27 mouse cellular contexts compared by ENCODE assay signal in the genomic region with DNA sequence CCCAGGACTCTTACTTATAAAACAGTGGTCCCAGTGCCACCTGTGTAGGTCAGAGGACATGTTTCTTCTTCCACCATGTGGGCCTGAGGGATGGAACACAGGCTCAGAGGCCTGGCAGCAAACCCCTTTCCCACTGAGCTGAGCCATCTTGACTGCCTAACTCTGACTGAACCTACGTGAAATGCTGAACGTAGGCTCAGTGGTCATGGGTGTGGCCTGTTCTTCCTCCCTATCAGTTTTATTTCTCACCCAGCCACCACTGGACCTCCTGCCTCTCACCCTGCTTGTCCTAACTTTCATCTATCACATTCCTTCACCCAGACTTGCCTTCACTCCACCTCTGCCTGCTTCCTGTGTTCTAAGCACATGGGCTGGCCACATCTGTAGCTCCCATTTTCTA. TPM values are rescaled to one million over a fixed set of nuclear protein-coding genes. Genes with fewer than 3 reads are reported as not detected.
"Had no signal": no experiment of that assay in that cellular context is flagged by ENCODE, and none has a peak within 500 bp of the region (broad histone marks: within the 10 kb centered on the region; RNA-seq: fewer than 3 reads in every experiment).

No protein-coding gene starts in this region.

- H3K27me3 ChIP-seq: neural tube, embryonic 15.5 days had no signal

- H3K9me3 ChIP-seq: liver, embryonic 15.5 days; megakaryocyte, embryonic 14.5 days; midbrain, embryonic 10.5 days; midbrain, embryonic 12.5 days; neural tube, embryonic 13.5 days; neural tube, embryonic 15.5 days had no signal

- H3K27ac ChIP-seq: liver, embryonic 15.5 days; midbrain, embryonic 10.5 days; midbrain, embryonic 12.5 days; neural tube, embryonic 13.5 days; neural tube, embryonic 15.5 days had no signal

- H3K4me2 ChIP-seq: liver, embryonic 15.5 days; lung, embryonic 14.5 days; midbrain, embryonic 12.5 days; neural tube, embryonic 13.5 days; neural tube, embryonic 15.5 days had no signal

- H3K4me3 ChIP-seq: liver, embryonic 15.5 days; megakaryocyte, embryonic 14.5 days; midbrain, embryonic 10.5 days; midbrain, embryonic 12.5 days; myocyte; neural tube, embryonic 13.5 days; neural tube, embryonic 15.5 days had no signal

- DNase-seq: lung, adult 18-20 months; lung, embryonic 14.5 days; lung, postnatal 10 days; lung, postnatal 4 days; midbrain, embryonic 14.5 days; retina, postnatal 1 day; right cerebral cortex, adult 18-20 months; right cerebral cortex, postnatal 25 days; right cerebral cortex, postnatal 4 days; spleen, adult 18-20 months; thymus, adult 18-20 months; thymus, postnatal 25 days; thymus, postnatal 4 days had no signal

- H3K36me3 ChIP-seq: liver, embryonic 15.5 days; midbrain, embryonic 10.5 days; midbrain, embryonic 12.5 days; neural tube, embryonic 13.5 days; neural tube, embryonic 15.5 days had no signal

- ATAC-seq: midbrain, embryonic 16.5 days had no signal

- H3K9ac ChIP-seq: liver, embryonic 15.5 days; lung, embryonic 14.5 days; midbrain, embryonic 12.5 days; neural tube, embryonic 13.5 days; neural tube, embryonic 15.5 days had no signal

- H3K4me1 ChIP-seq: midbrain, embryonic 10.5 days; midbrain, embryonic 12.5 days; neural tube, embryonic 13.5 days; neural tube, embryonic 15.5 days had no signal

RNA-seq across cellular contexts. Expression of a gene that starts 3.0 kb away (rescaled TPM):
- polyA plus RNA-seq: lung, embryonic 14.5 days; lung, embryonic 16.5 days; midbrain, embryonic 10.5 days; midbrain, embryonic 12.5 days; midbrain, embryonic 14.5 days; midbrain, embryonic 16.5 days; myocyte; neural tube, embryonic 11.5 days; neural tube, embryonic 13.5 days; neural tube, embryonic 15.5 days; small intestine, adult 2 months; stomach, embryonic 14.5 days; stomach, embryonic 16.5 days; urinary bladder, adult 2 months had no signal
